Mouse (Mus musculus): ENCODE data around the gene Rtp2.

The Rtp2 gene

DNA sequence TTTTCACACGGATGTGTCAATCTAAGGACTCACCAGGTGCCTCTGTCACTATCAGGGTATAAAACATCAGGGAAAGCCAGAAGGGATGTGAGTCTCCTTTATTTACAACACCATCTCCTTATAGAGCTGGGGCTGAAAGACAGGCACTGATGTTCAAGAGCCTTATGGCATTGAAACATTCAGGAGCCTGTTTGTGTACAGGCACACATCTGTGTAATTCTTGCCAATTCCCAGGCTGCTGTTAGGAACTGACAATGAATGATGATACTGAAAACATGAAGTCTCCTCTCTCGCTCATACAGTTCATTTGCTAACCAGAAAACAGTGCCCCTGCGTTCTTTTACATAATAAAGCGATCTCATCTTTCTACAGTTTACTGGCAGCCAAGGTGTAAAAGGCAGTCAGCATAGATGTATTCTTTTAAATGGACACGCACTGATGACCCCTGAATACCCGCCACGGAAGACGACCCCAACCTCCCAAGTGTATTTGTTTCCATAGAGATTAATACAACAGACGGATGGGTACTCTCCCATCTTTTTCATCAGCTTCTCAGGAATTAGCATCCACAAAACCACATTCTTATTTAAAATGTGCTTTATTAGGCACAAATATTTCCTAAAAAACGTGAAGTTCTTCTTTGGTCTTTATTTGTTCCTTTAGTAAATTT is 44.1 kb downstream of the Rtp2 start:
- DNase-seq: no peak

DNA sequence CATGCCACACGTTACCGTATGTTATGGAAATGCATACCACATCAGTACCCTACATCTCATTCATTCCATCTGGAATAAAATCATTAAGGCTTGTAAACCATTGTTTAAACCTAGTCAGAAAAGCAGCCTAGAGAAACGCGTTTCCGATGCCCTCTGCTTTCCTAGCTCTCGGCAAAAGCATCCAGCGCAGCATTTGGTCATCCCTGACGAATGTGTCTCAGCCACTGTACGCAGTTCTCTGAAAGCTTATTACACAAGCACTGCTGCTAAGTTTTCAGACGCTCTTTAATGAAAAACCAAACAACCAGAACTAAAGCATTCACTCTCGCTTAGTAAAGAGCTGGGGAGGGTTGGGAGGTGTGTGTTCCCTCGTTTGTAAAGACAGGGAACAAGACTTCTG is 47.1 kb downstream of the Rtp2 start:
- DNase-seq: no peak
